Mouse (Mus musculus) brain, embryonic 14.5 days (tissue): ENCODE data around the gene Lgals4.

Experiments used
- CTCF ChIP-seq: fragments of 200-500 bp; IDR thresholded peaks from 2 replicates; pipeline ENCODE4 v1.5.1; 2012; ENCODE audit warnings: inconsistent platforms, mild to moderate bottlenecking, moderate library complexity, borderline replicate concordance; ENCODE audit not compliant: insufficient read depth, insufficient read length; ENCODE audit errors: extremely low read depth
- POLR2A ChIP-seq: fragments of 200-500 bp; IDR thresholded peaks from 2 replicates; pipeline ENCODE4 v1.6.1; 2012; ENCODE audit warnings: mild to moderate bottlenecking, inconsistent platforms, borderline replicate concordance; ENCODE audit not compliant: poor library complexity, insufficient read depth, insufficient read length, severe bottlenecking; ENCODE audit errors: extremely low read depth

- TF ChIP-seq CTCF = peak; percentile 19; the same call in 1 of the 2 replicates
- no peak for TF ChIP-seq POLR2A
These were observed 39.8 kb upstream of the Lgals4 start for GRCm38 (mm10) chr7:28793834-28794233.
